Comparison of ENCODE assay signal across 34 mouse cellular contexts in genomic region chr1:149097426-149097825, GRCm38 (mm10).
"Had no signal": no experiment of that assay in that cellular context is flagged by ENCODE, and none has a peak within 500 bp of the region (broad histone marks: within the 10 kb centered on the region; RNA-seq: fewer than 3 reads in every experiment).

No protein-coding gene starts in this region.

- H3K9ac ChIP-seq: heart, embryonic 12.5 days; heart, embryonic 13.5 days; heart, embryonic 15.5 days; hindbrain, embryonic 12.5 days; hindbrain, embryonic 13.5 days; hindbrain, embryonic 14.5 days; hindbrain, embryonic 15.5 days; intestine, embryonic 15.5 days; kidney, embryonic 15.5 days had no signal

- H3K27me3 ChIP-seq: heart, embryonic 12.5 days; heart, embryonic 13.5 days; heart, embryonic 15.5 days; hindbrain, embryonic 12.5 days; hindbrain, embryonic 13.5 days; hindbrain, embryonic 15.5 days; intestine, embryonic 15.5 days; kidney, embryonic 15.5 days had no signal

- DNase-seq: heart, postnatal 10 days; heart, postnatal 14 days; heart, postnatal 36 days; heart, postnatal 4 days; kidney, adult 11 months; kidney, adult 18-20 months; kidney, adult 2 months; kidney, adult 8-10 months; kidney, adult 9 months; kidney, postnatal 10 days; kidney, postnatal 14 days; kidney, postnatal 25 days; kidney, postnatal 36 days; kidney, postnatal 4 days; layer of hippocampus, postnatal 36 days had no signal

- H3K4me1 ChIP-seq: heart, embryonic 12.5 days; heart, embryonic 13.5 days; heart, embryonic 15.5 days; hindbrain, embryonic 10.5 days; hindbrain, embryonic 12.5 days; hindbrain, embryonic 13.5 days; hindbrain, embryonic 15.5 days; intestine, embryonic 15.5 days; kidney, embryonic 15.5 days had no signal

- H3K4me2 ChIP-seq: heart, embryonic 11.5 days; heart, embryonic 12.5 days; heart, embryonic 13.5 days; heart, embryonic 15.5 days; hindbrain, embryonic 12.5 days; hindbrain, embryonic 13.5 days; hindbrain, embryonic 14.5 days; hindbrain, embryonic 15.5 days; intestine, embryonic 15.5 days; kidney, embryonic 15.5 days had no signal

- ATAC-seq: hindbrain, embryonic 16.5 days; hindbrain, postnatal 0 days; inflammation-experienced regulatory T-cells, adult 6 months; intestine, embryonic 15.5 days; intestine, embryonic 16.5 days; intestine, postnatal 0 days had no signal

- H3K4me3 ChIP-seq: heart, embryonic 12.5 days; heart, embryonic 13.5 days; heart, embryonic 15.5 days; hindbrain, embryonic 10.5 days; hindbrain, embryonic 12.5 days; hindbrain, embryonic 13.5 days; hindbrain, embryonic 15.5 days; intestine, embryonic 15.5 days; kidney, embryonic 15.5 days; layer of hippocampus, adult 2 months; left cerebral cortex, adult 2 months had no signal

- H3K36me3 ChIP-seq: heart, embryonic 12.5 days; heart, embryonic 13.5 days; heart, embryonic 15.5 days; hindbrain, embryonic 10.5 days; hindbrain, embryonic 12.5 days; hindbrain, embryonic 13.5 days; hindbrain, embryonic 15.5 days; intestine, embryonic 15.5 days; kidney, embryonic 15.5 days had no signal

- H3K9me3 ChIP-seq: heart, embryonic 12.5 days; heart, embryonic 13.5 days; heart, embryonic 15.5 days; hindbrain, embryonic 10.5 days; hindbrain, embryonic 12.5 days; hindbrain, embryonic 13.5 days; hindbrain, embryonic 15.5 days; intestine, embryonic 15.5 days; kidney, embryonic 15.5 days had no signal

- H3K27ac ChIP-seq: heart, embryonic 13.5 days; heart, embryonic 15.5 days; hindbrain, embryonic 10.5 days; hindbrain, embryonic 12.5 days; hindbrain, embryonic 13.5 days; hindbrain, embryonic 14.5 days; hindbrain, embryonic 15.5 days; hindbrain, postnatal 0 days; intestine, embryonic 15.5 days; kidney, embryonic 15.5 days; kidney, postnatal 0 days; layer of hippocampus, adult 2 months; left cerebral cortex, adult 2 months had no signal
